Mouse (Mus musculus) C2C12 (cell line): ENCODE measurements around the gene Gm20481.
"Not testable (repeated sequence)": the region's sequence is repeated elsewhere in the genome, so short reads cannot be mapped to it uniquely, and the experiment has no call there.

Experiments
- CTCF ChIP-seq: IDR thresholded peaks from one replicate; pipeline ENCODE4 v1.5.1; 2011; ENCODE audit not compliant: control insufficient read depth, insufficient read depth, insufficient read length
- MAX ChIP-seq: IDR thresholded peaks from one replicate; pipeline ENCODE4 v1.6.1; 2011; ENCODE audit warnings: mild to moderate bottlenecking, control low read depth
- MYOD1 ChIP-seq: IDR thresholded peaks from one replicate; pipeline ENCODE4 v1.6.1; 2011; ENCODE audit warnings: low read depth; ENCODE audit not compliant: control insufficient read depth, insufficient read length
- MYOG ChIP-seq: IDR thresholded peaks from one replicate; pipeline ENCODE4 v1.6.1; 2011; ENCODE audit not compliant: control insufficient read depth, insufficient read length; ENCODE audit errors: extremely low read depth
- USF1 ChIP-seq: IDR thresholded peaks from one replicate; pipeline ENCODE4 v1.6.1; 2011; ENCODE audit warnings: low read depth, mild to moderate bottlenecking, control low read depth, moderate library complexity

- not testable (repeated sequence) for TF ChIP-seq CTCF, MYOD1, USF1, MAX, MYOG
Measured at GRCm38 (mm10) chr17:34948721-34949552, 20.8 kb upstream of the Gm20481 start.
